Mouse (Mus musculus): ENCODE results near the gene Dmpk.

DNA sequence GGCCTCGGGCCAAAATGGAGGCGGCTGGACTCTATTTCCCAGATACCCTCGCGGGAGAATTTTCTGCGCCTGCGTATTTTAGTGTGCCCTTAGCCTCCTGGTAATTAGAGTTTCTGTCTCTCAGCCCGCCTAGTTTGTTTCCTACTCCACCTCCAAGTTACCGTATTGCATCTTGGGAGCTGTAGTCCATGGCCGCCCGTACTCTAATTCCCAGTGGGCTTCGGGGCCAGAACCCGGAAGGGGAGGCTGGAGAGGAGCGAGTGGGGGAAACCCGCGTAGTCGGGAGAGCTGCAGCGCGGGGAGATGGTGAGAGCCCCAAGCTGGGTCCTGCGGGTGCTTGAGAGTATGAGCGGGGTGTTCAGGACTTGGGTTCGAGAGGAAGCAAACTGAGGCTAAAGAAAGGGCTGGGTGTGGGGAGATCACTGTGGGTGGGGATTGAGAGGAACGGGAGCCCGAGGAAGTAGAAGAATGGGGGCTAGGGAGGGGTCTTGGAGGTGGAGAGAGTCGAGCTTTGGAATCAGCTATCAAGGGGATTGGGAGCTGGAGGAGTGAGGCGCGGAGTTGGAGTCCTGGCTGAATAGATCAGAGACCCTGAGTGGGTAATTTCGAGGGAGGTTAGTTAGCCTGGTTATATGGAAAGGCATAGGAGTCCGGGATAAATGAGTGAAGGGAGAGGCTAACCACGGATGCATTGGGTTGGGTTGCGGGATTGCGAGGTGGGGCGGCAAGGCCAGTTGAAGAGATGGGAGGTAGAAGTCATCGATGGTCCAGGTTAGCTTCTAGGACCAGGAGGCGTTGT lies 36.2 kb downstream of the Dmpk start, which contains the start of gene Fbxo46:
- peak; percentile 86 for TF ChIP-seq POLR2A (IDR thresholded peaks at IDR 0.05; ENCODE audit: low read depth, low read length)
- TF ChIP-seq CTCF (IDR thresholded peaks at IDR 0.05; ENCODE audit: borderline replicate concordance, insufficient read depth, low read length), result no peak

Measured in embryonic fibroblast, embryonic 13.5 days (primary cell).